Mouse (Mus musculus) liver, embryonic 16.5 days (tissue): ENCODE results near the gene Mybphl. TPM values are rescaled to one million over a fixed set of nuclear protein-coding genes. Genes with fewer than 3 reads are reported as not detected.

Experiments used
- ATAC-seq: fragments of 200-750 bp; cut with Nextera tagmentation; 2 replicates; pipeline ENCODE4 v1.8.0; 2017; ENCODE audit warnings: low read depth, mild to moderate bottlenecking, moderate number of reproducible peaks, moderate library complexity
- H3K27ac ChIP-seq: fragments of 300-500 bp; sonication (generic); 2 replicates; pipeline ENCODE4 v1.5.1; 2014; ENCODE audit warnings: mild to moderate bottlenecking, low read length
- H3K27me3 ChIP-seq: fragments of 300-500 bp; sonication (generic); 2 replicates; pipeline ENCODE4 v1.6.1; 2014; ENCODE audit warnings: low read depth, low read length, mixed read lengths; ENCODE audit not compliant: control insufficient read depth, insufficient read depth
- H3K36me3 ChIP-seq: fragments of 300-500 bp; sonication (generic); 2 replicates; pipeline ENCODE4 v1.6.1; 2014; ENCODE audit warnings: mild to moderate bottlenecking; ENCODE audit not compliant: control insufficient read depth, insufficient read depth
- H3K4me1 ChIP-seq: fragments of 300-500 bp; sonication (generic); 2 replicates; pipeline ENCODE4 v1.6.1; 2014; ENCODE audit warnings: low read depth, low read length, mixed read lengths; ENCODE audit not compliant: control insufficient read depth
- H3K4me2 ChIP-seq: fragments of 300-500 bp; sonication (generic); 2 replicates; pipeline ENCODE4 v1.6.1; 2014; ENCODE audit warnings: low read depth, low read length, mixed read lengths
- H3K4me3 ChIP-seq: fragments of 300-500 bp; sonication (generic); 2 replicates; pipeline ENCODE4 v1.5.1; 2014; ENCODE audit warnings: low read depth, mild to moderate bottlenecking, low read length
- H3K9ac ChIP-seq: fragments of 300-500 bp; sonication (generic); 2 replicates; pipeline ENCODE4 v1.6.1; 2014; ENCODE audit warnings: low read depth, low read length
- H3K9me3 ChIP-seq: fragments of 300-500 bp; sonication (generic); replicated peaks from 2 replicates; pipeline ENCODE4 v1.6.1; 2016; ENCODE audit warnings: low read length; ENCODE audit not compliant: control insufficient read depth
- WGBS: fragments of 180-500 bp; shearing (Covaris S2); extraction: QIAGEN DNeasy Blood & Tissue Kit; methylation state at CpG from one replicate; pipeline ENCODE4 v1.1.7; 2014; ENCODE audit not compliant: insufficient replicate concordance; 5-methylcytosine and 5-hydroxymethylcytosine counted together
- polyA plus RNA-seq: library from polyadenylated mRNA; unstranded; fragments of >200 nt; fragmentation: Nextera tagmentation; extraction: Ambion mirVana; gene quantifications from 2 replicates; pipeline ENCODE4 v1.2.1, GENCODE M21; 2015

Gene Mybphl
- polyA plus RNA-seq, 1 experiment from 2014 or later = 1.0 TPM

- WGBS = 78% methylated on average over 6 of the region's 6 CpGs
- peaks cover 4% of the 10 kb centered on the region for H3K4me1 ChIP-seq
- no peak for ATAC-seq
- no peak overlapping the region for H3K9ac ChIP-seq
- no peak overlapping the region for H3K4me2 ChIP-seq
- H3K27ac ChIP-seq = no peak overlapping the region
- H3K27me3 ChIP-seq = no peaks in the 10 kb centered on the region
- H3K36me3 ChIP-seq = no peaks in the 10 kb centered on the region; the same call in 1 of the 2 replicates
- H3K4me3 ChIP-seq = no peak overlapping the region
- H3K9me3 ChIP-seq = no peaks in the 10 kb centered on the region
These were observed 6.3 kb upstream of the Mybphl start for GRCm38 (mm10) chr3:108358445-108358844.

- H3K4me2 ChIP-seq = no peak overlapping the region
- H3K4me3 ChIP-seq = no peak overlapping the region
- no peaks in the 10 kb centered on the region for H3K9me3 ChIP-seq
- H3K27ac ChIP-seq = no peak overlapping the region
- peak; percentile 18; the same call in 1 of the 2 replicates for ATAC-seq
- peaks cover 8% of the 10 kb centered on the region for H3K4me1 ChIP-seq
- 15% methylated on average over 7 of the region's 7 CpGs for WGBS
- no peak overlapping the region for H3K9ac ChIP-seq
- H3K36me3 ChIP-seq = no peaks in the 10 kb centered on the region; the same call in 1 of the 2 replicates
- no peaks in the 10 kb centered on the region for H3K27me3 ChIP-seq
These were observed 3.8 kb upstream of the Mybphl start for GRCm38 (mm10) chr3:108360894-108361293.

GRCm38 (mm10) chr3:108363626-108364025, 1.1 kb upstream of the Mybphl start:
- ATAC-seq = no peak
- no peaks in the 10 kb centered on the region for H3K9me3 ChIP-seq
- no peaks in the 10 kb centered on the region for H3K27me3 ChIP-seq
- 45% methylated on average over 3 of the region's 3 CpGs for WGBS
- H3K36me3 ChIP-seq = no peaks in the 10 kb centered on the region
- peaks cover 9% of the 10 kb centered on the region for H3K4me1 ChIP-seq
- H3K4me3 ChIP-seq = no peak overlapping the region
- H3K9ac ChIP-seq = no peak overlapping the region
- no peak overlapping the region for H3K27ac ChIP-seq
- H3K4me2 ChIP-seq = no peak overlapping the region

GRCm38 (mm10) chr3:108367173-108367572, 2.5 kb downstream of the Mybphl start:
- Histone ChIP-seq H3K9me3 (no peaks in the 10 kb centered on the region), H3K27me3 (no peaks in the 10 kb centered on the region), H3K27ac (peak overlapping the region; percentile 64), H3K4me2 (no peak overlapping the region), H3K4me3 (no peak overlapping the region), H3K4me1 (peaks cover 8% of the 10 kb centered on the region), H3K9ac (no peak overlapping the region), H3K36me3 (no peaks in the 10 kb centered on the region)
- 53% methylated on average over 9 of the region's 9 CpGs for WGBS
- ATAC-seq = no peak

- 49% methylated on average over 3 of the region's 3 CpGs for WGBS
- peak overlapping the region; percentile 68 for H3K27ac ChIP-seq
- no peak overlapping the region for H3K9ac ChIP-seq
- no peak overlapping the region for H3K4me3 ChIP-seq
- H3K36me3 ChIP-seq = no peaks in the 10 kb centered on the region
- no peaks in the 10 kb centered on the region for H3K9me3 ChIP-seq
- peak; percentile 74 for ATAC-seq
- peaks cover 11% of the 10 kb centered on the region for H3K4me1 ChIP-seq
- H3K4me2 ChIP-seq = no peak overlapping the region
- H3K27me3 ChIP-seq = no peaks in the 10 kb centered on the region
These were observed 3.1 kb downstream of the Mybphl start for GRCm38 (mm10) chr3:108367828-108368227.

- Histone ChIP-seq H3K4me3 (no peak overlapping the region), H3K27me3 (no peaks in the 10 kb centered on the region), H3K9ac (no peak overlapping the region), H3K4me1 (peaks cover 11% of the 10 kb centered on the region), H3K27ac (peak overlapping the region; percentile 68), H3K9me3 (no peaks in the 10 kb centered on the region), H3K4me2 (no peak overlapping the region), H3K36me3 (no peaks in the 10 kb centered on the region)
- ATAC-seq = peak; percentile 74
- 46% methylated on average over 5 of the region's 5 CpGs for WGBS
These were observed 4.0 kb downstream of the Mybphl start for GRCm38 (mm10) chr3:108368721-108369120.

GRCm38 (mm10) chr3:108372274-108372673, 7.6 kb downstream of the Mybphl start:
- Histone ChIP-seq H3K27me3 (no peaks in the 10 kb centered on the region), H3K9me3 (no peaks in the 10 kb centered on the region), H3K4me1 (peaks cover 7% of the 10 kb centered on the region), H3K27ac (no peak overlapping the region), H3K4me2 (no peak overlapping the region), H3K4me3 (no peak overlapping the region), H3K9ac (no peak overlapping the region), H3K36me3 (no peaks in the 10 kb centered on the region)
- no peak for ATAC-seq
- WGBS = 31% methylated on average over 3 of the region's 3 CpGs

GRCm38 (mm10) chr3:108372691-108373090, 8.0 kb downstream of the Mybphl start:
- no peaks in the 10 kb centered on the region for H3K36me3 ChIP-seq
- peaks cover 7% of the 10 kb centered on the region for H3K4me1 ChIP-seq
- no peak overlapping the region for H3K27ac ChIP-seq
- H3K9ac ChIP-seq = no peak overlapping the region
- 42% methylated on average over 3 of the region's 3 CpGs for WGBS
- no peak overlapping the region for H3K4me3 ChIP-seq
- H3K9me3 ChIP-seq = no peaks in the 10 kb centered on the region
- no peaks in the 10 kb centered on the region for H3K27me3 ChIP-seq
- ATAC-seq = no peak
- H3K4me2 ChIP-seq = no peak overlapping the region

- Histone ChIP-seq H3K4me1 (peaks cover 19% of the 10 kb centered on the region), H3K27me3 (no peaks in the 10 kb centered on the region), H3K36me3 (no peaks in the 10 kb centered on the region), H3K9me3 (no peaks in the 10 kb centered on the region), H3K4me2 (no peak overlapping the region), H3K27ac (no peak overlapping the region), H3K4me3 (no peak overlapping the region), H3K9ac (no peak overlapping the region)
- 62% methylated on average over 7 of the region's 7 CpGs for WGBS
- no peak for ATAC-seq
These were observed 14.4 kb downstream of the Mybphl start for GRCm38 (mm10) chr3:108378875-108379663.
